Mouse (Mus musculus): ENCODE results near the gene Klhl31.

DNA sequence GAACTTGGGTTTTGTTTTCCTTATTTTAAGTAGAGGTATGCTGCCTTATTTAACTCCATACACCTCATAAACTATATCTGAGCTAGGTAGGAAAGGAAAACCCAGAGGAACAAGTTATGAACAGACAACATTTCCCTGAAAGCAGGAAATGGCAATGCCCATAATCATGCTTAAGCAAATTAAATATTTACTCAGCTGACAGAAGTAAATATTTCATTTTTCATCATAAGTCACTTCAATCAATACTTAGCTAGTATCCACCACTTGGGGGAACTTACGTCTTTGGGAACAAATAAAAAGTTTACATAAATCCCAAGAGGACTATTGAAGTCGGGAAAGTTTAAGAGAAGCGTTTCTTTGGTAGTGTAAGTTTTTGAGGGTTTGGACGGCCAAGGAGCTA, 67.2 kb downstream of the Klhl31 start:
- TF ChIP-seq CTCF (IDR thresholded peaks at IDR 0.05; ENCODE audit: low read depth, low read length) = no peak
- no peak for TF ChIP-seq POLR2A (IDR thresholded peaks at IDR 0.05; ENCODE audit: insufficient read depth, low read length)
- no peak for TF ChIP-seq EP300 (IDR thresholded peaks at IDR 0.05; ENCODE audit: insufficient read depth, low read depth, low read length)

Data from ES-Bruce4 (cell line).